Mouse (Mus musculus) bone marrow macrophage, adult 2 months (primary cell): ENCODE data around the gene Slc39a1.

Experiments used
- CTCF ChIP-seq: IDR thresholded peaks from 2 replicates; pipeline ENCODE4 v1.5.1; 2012; ENCODE audit warnings: low read depth, mild to moderate bottlenecking, low read length, moderate library complexity
- POLR2A ChIP-seq: IDR thresholded peaks from 2 replicates; pipeline ENCODE4 v1.6.1; 2012; ENCODE audit warnings: mild to moderate bottlenecking, low read depth, low read length, borderline replicate concordance

DNA sequence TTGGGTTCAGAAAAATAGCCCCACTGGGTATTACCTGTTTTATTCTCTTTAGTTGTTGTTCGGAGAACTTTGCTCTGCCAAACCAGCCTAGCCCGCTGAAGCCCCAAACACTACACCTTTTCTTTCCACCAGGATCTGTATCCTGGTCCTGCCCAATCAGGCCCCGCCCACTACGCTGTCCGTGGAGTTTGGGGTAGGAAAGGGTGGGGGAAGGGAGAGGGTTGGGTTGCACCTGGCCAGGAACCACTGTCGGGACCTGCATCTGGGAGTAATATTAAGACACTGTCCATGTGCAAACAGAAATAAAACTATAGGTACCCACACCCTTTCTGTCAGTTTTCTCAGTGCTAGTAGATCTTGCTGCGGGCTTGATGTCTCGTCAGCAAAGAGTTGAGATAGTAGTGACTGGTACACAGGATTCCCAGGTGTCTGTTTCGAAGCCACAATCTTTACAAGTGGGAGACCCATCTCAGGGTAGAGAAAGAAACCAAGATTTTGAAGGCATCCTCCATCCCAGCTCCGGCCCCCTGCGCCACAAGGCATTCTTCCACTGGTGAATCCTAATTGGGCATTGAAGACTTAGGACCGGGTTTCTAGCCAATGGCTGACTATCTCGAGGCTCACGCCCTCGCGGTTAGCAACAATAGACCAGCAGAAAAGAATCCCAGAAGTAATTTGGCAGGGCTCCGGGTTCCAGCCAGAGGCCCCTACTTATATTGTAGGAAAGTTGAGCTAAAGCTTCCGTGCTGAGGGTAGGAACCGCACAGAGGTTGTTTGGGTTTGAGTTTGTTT is 4.8 kb upstream of the Slc39a1 start, which contains the start of gene Creb3l4:
- TF ChIP-seq CTCF (no peak), POLR2A (no peak)
